Mouse (Mus musculus) G1E-ER4 (cell line): ENCODE data around the gene Slc4a5. TPM values are rescaled to one million over a fixed set of nuclear protein-coding genes. Genes with fewer than 3 reads are reported as not detected.

Experiments used
- GATA1 ChIP-seq: IDR thresholded peaks from one replicate; pipeline ENCODE4 v1.8.0; 2012; ENCODE audit warnings: low read length, inconsistent platforms
- polyA plus RNA-seq: library from polyadenylated mRNA; stranded (reverse); fragments of >175 nt; gene quantifications from 2 replicates; pipeline ENCODE4 v1.2.3, GENCODE M21; 2012

Gene Slc4a5
- polyA plus RNA-seq: not detected in 2 replicates

GRCm38 (mm10) chr6:83219814-83220213 lies at the start of gene Slc4a5:
TSS of gene Slc4a5 (plus strand) at chr6:83219828.
- no peak for TF ChIP-seq GATA1

GRCm38 (mm10) chr6:83169872-83170271 lies 49.8 kb upstream of the Slc4a5 start:
- TF ChIP-seq GATA1: no peak

GRCm38 (mm10) chr6:83171063-83171462 lies 48.6 kb upstream of the Slc4a5 start:
- no peak for TF ChIP-seq GATA1

- no peak for TF ChIP-seq GATA1
Measured at GRCm38 (mm10) chr6:83172240-83172920, 47.2 kb upstream of the Slc4a5 start.

- no peak for TF ChIP-seq GATA1
Measured at GRCm38 (mm10) chr6:83175996-83176395, 43.6 kb upstream of the Slc4a5 start.

- TF ChIP-seq GATA1: no peak
Measured at GRCm38 (mm10) chr6:83179390-83180117, 40.1 kb upstream of the Slc4a5 start.

GRCm38 (mm10) chr6:83180605-83181004 lies 39.0 kb upstream of the Slc4a5 start:
- no peak for TF ChIP-seq GATA1

GRCm38 (mm10) chr6:83184858-83185435 lies 34.7 kb upstream of the Slc4a5 start:
- no peak for TF ChIP-seq GATA1

GRCm38 (mm10) chr6:83185895-83186861 lies 33.5 kb upstream of the Slc4a5 start:
- TF ChIP-seq GATA1: no peak

GRCm38 (mm10) chr6:83186946-83187345 lies 32.7 kb upstream of the Slc4a5 start:
- TF ChIP-seq GATA1: no peak

- no peak for TF ChIP-seq GATA1
Measured at GRCm38 (mm10) chr6:83193571-83193970, 26.1 kb upstream of the Slc4a5 start.

- TF ChIP-seq GATA1: no peak
Measured at GRCm38 (mm10) chr6:83197345-83198004, 22.2 kb upstream of the Slc4a5 start.

GRCm38 (mm10) chr6:83203320-83203719 lies 16.3 kb upstream of the Slc4a5 start:
- TF ChIP-seq GATA1: no peak

GRCm38 (mm10) chr6:83205851-83206250 lies 13.8 kb upstream of the Slc4a5 start:
- no peak for TF ChIP-seq GATA1

GRCm38 (mm10) chr6:83206321-83206720 lies 13.3 kb upstream of the Slc4a5 start:
- TF ChIP-seq GATA1: no peak
